Mouse (Mus musculus): ENCODE data around the gene Fance. TPM values are rescaled to one million over a fixed set of nuclear protein-coding genes. Genes with fewer than 3 reads are reported as not detected.

The Fance gene
- polyA plus RNA-seq, 1 experiment from 2014 or later = 28.3 TPM

DNA sequence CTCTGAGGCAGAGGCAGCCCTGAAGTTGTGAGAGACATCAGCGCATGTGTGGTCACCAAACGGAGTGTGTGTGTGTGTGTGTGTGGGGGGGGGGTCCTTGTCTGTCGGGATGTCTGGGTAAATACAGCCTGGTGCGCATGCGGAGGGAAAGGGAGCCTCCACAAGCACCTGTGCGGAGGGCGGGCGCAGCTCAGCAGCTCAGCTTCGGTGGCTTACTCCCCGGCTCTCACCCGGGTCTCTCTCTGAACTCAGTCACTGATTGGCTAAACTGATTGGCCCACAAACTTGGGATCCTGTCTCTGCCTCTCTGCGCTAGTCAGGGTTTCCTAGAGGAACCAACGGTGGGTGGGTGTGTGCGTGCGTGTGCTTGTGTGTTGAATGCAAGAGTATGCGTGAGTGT is 61.2 kb downstream of the Fance start:
- 16% methylated on average over 15 of the region's 16 CpGs for WGBS
- no peak overlapping the region for H3K4me3 ChIP-seq
- no peaks in the 10 kb centered on the region for H3K36me3 ChIP-seq
- peaks cover 38% of the 10 kb centered on the region for H3K27me3 ChIP-seq
- no peaks in the 10 kb centered on the region for H3K9me3 ChIP-seq (replicated peaks)
- ATAC-seq (ENCODE audit: low FRiP score) = no peak
- H3K27ac ChIP-seq = no peak overlapping the region
- peaks cover 5% of the 10 kb centered on the region; the same call in 1 of the 2 replicates for H3K4me1 ChIP-seq
- H3K4me2 ChIP-seq (replicated peaks) = no peak overlapping the region
- H3K9ac ChIP-seq = no peak overlapping the region; the same call in 1 of the 2 replicates

DNA sequence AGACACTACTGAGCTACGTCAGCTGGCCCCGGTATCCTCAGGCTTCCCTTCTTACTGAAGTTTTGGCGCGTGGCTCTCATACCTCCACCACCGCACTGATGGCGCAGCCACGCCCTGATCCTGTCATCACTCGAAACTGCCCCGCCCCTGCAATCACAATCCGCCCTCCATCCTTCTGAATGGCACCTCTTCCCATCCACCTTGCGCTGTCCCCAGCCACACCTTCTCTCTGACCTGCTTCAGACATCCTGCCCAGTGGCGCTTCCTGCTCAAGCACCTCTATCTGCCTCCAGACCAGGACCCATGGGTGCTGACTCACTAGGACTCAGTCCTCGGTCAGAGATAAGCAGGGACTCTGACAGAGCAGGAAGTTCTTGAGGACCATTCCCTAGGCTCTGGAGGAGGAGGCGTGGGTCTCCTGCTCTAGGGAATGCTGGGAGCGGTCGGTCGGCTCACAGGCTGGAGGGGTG is 62.3 kb downstream of the Fance start:
- H3K9me3 ChIP-seq (replicated peaks) = no peaks in the 10 kb centered on the region
- H3K27me3 ChIP-seq = peaks cover 38% of the 10 kb centered on the region
- no peaks in the 10 kb centered on the region for H3K36me3 ChIP-seq
- H3K9ac ChIP-seq = no peak overlapping the region
- H3K4me1 ChIP-seq = peaks cover 8% of the 10 kb centered on the region; the same call in 1 of the 2 replicates
- WGBS = 14% methylated on average over 17 of the region's 17 CpGs
- H3K4me3 ChIP-seq = no peak overlapping the region
- no peak for ATAC-seq (ENCODE audit: low FRiP score)
- H3K4me2 ChIP-seq (replicated peaks) = no peak overlapping the region
- H3K27ac ChIP-seq = no peak overlapping the region

Other genes with a start within 250 kb of the Fance start
- 1.9 and 2.6 TPM in 2 replicates for gene Tcp11, start 232.9 kb upstream of the Fance start, polyA plus RNA-seq (2016; fragmentation: Nextera tagmentation; extraction: Ambion mirVana)
- 11.1 and 12.4 TPM in 2 replicates for gene Scube3, start 171.4 kb upstream of the Fance start, polyA plus RNA-seq (2016; fragmentation: Nextera tagmentation; extraction: Ambion mirVana)
- gene Zfp523, start 136.4 kb upstream of the Fance start, polyA plus RNA-seq (2016; fragmentation: Nextera tagmentation; extraction: Ambion mirVana) = 50.0 and 50.6 TPM in 2 replicates
- gene Def6, start 105.7 kb upstream of the Fance start, polyA plus RNA-seq (2016; fragmentation: Nextera tagmentation; extraction: Ambion mirVana) = 5.7 and 6.1 TPM in 2 replicates
- 1.7 and 2.4 TPM in 2 replicates for gene Ppard, start 80.8 kb upstream of the Fance start, polyA plus RNA-seq (2016; fragmentation: Nextera tagmentation; extraction: Ambion mirVana)
- 287 and 354 TPM in 2 replicates for gene Rpl10a, start 15.0 kb downstream of the Fance start, polyA plus RNA-seq (2016; fragmentation: Nextera tagmentation; extraction: Ambion mirVana)
- 7.0 and 7.7 TPM in 2 replicates for gene Tead3, start 37.3 kb downstream of the Fance start, polyA plus RNA-seq (2016; fragmentation: Nextera tagmentation; extraction: Ambion mirVana)
- gene Tulp1, start 51.7 kb downstream of the Fance start, polyA plus RNA-seq (2016; fragmentation: Nextera tagmentation; extraction: Ambion mirVana) = 5.0 and 6.8 TPM in 2 replicates
- 28.3 and 32.6 TPM in 2 replicates for gene Fkbp5, start 204.0 kb downstream of the Fance start, polyA plus RNA-seq (2016; fragmentation: Nextera tagmentation; extraction: Ambion mirVana)
- gene Armc12, start 217.3 kb downstream of the Fance start, polyA plus RNA-seq (2016; fragmentation: Nextera tagmentation; extraction: Ambion mirVana) = not detected in 2 replicates
- not detected in 2 replicates for gene Clpsl2, start 235.9 kb downstream of the Fance start, polyA plus RNA-seq (2016; fragmentation: Nextera tagmentation; extraction: Ambion mirVana)
- gene Clps, start 247.2 kb downstream of the Fance start, polyA plus RNA-seq (2016; fragmentation: Nextera tagmentation; extraction: Ambion mirVana) = not detected in 2 replicates